Mouse (Mus musculus) erythroblast, embryonic 14.5 days (primary cell): ENCODE results near the gene Slc6a9.

ENCODE experiments used
- GATA1 ChIP-seq: IDR thresholded peaks from 2 replicates; pipeline ENCODE4 v1.6.1; 2012; ENCODE audit warnings: low read length, inconsistent platforms, mixed read lengths
- TAL1 ChIP-seq: IDR thresholded peaks from 3 replicates; pipeline ENCODE4 v1.6.1; 2012; ENCODE audit warnings: low read length, inconsistent platforms, mixed read lengths

- TF ChIP-seq GATA1 (no peak), TAL1 (no peak)
Observed at GRCm38 (mm10) chr4:117885093-117885492, 50.8 kb downstream of the Slc6a9 start.
